Mouse (Mus musculus) kidney, adult 2 months (tissue): ENCODE data around the gene 0610010K14Rik. TPM values are rescaled to one million over a fixed set of nuclear protein-coding genes. Genes with fewer than 3 reads are reported as not detected.

Experiments used
- DNase-seq: peaks from one replicate; pipeline ENCODE4 v3.0.0; 2021
- H3K27ac ChIP-seq: fragments of 200-500 bp; 2 replicates; pipeline ENCODE4 v1.5.1; 2012; ENCODE audit warnings: low read depth, low read length, control low read depth, inconsistent platforms; ENCODE audit not compliant: insufficient read depth
- H3K27me3 ChIP-seq: fragments of 200-500 bp; replicated peaks from 2 replicates; pipeline ENCODE4 v1.6.1; 2012; ENCODE audit warnings: mild to moderate bottlenecking, moderate library complexity, low read length, inconsistent platforms; ENCODE audit not compliant: control insufficient read depth, insufficient read depth
- H3K36me3 ChIP-seq: fragments of 200-500 bp; 2 replicates; pipeline ENCODE4 v1.6.1; 2012; ENCODE audit warnings: mild to moderate bottlenecking, moderate library complexity, low read length, inconsistent platforms; ENCODE audit not compliant: control insufficient read depth, insufficient read depth
- H3K4me1 ChIP-seq: fragments of 200-500 bp; 2 replicates; pipeline ENCODE4 v1.6.1; 2011; ENCODE audit warnings: low read length; ENCODE audit not compliant: control insufficient read depth, insufficient read depth
- H3K4me3 ChIP-seq: fragments of 200-500 bp; 2 replicates; pipeline ENCODE4 v1.5.1; 2011; ENCODE audit warnings: mild to moderate bottlenecking, low read depth, low read length, control low read depth; ENCODE audit not compliant: insufficient read depth
- CTCF ChIP-seq: fragments of 200-500 bp; conservative IDR thresholded peaks from 2 replicates; pipeline ENCODE4 v1.5.1; 2011; ENCODE audit warnings: low read depth, mild to moderate bottlenecking, control low read depth, low read length, moderate library complexity, mixed read lengths; ENCODE audit not compliant: insufficient read depth, insufficient read length
- POLR2A ChIP-seq: fragments of 200-500 bp; IDR thresholded peaks from one replicate; pipeline ENCODE4 v1.6.1; 2011; ENCODE audit warnings: low read depth, low read length, control low read depth
- WGBS: fragments of 180-500 bp; shearing (Covaris S2); methylation state at CpG from one replicate; pipeline ENCODE4 v1.1.7; 2018; 5-methylcytosine and 5-hydroxymethylcytosine counted together
- polyA plus RNA-seq: library from polyadenylated mRNA; depleted of rRNA; stranded (reverse); fragments of >200 nt; gene quantifications from 2 replicates; pipeline ENCODE4 v1.2.3, GENCODE M21; 2012; rRNA removed

The 0610010K14Rik gene
- polyA plus RNA-seq, 1 experiment = 78.9 TPM

- peaks cover 12% of the 10 kb centered on the region; the same call in 1 of the 2 replicates for H3K4me1 ChIP-seq
- no peaks in the 10 kb centered on the region for H3K36me3 ChIP-seq
- TF ChIP-seq CTCF (no peak), POLR2A (no peak)
- no peaks in the 10 kb centered on the region for H3K27me3 ChIP-seq
- H3K4me3 ChIP-seq = no peak overlapping the region
- peak overlapping the region; percentile 62; the same call in 1 of the 2 replicates for H3K27ac ChIP-seq
- 37% methylated on average over 11 of the region's 11 CpGs for WGBS
- peak; percentile 78 for DNase-seq
Measured at GRCm38 (mm10) chr11:70193354-70194285, 44.1 kb downstream of the 0610010K14Rik start.

DNA sequence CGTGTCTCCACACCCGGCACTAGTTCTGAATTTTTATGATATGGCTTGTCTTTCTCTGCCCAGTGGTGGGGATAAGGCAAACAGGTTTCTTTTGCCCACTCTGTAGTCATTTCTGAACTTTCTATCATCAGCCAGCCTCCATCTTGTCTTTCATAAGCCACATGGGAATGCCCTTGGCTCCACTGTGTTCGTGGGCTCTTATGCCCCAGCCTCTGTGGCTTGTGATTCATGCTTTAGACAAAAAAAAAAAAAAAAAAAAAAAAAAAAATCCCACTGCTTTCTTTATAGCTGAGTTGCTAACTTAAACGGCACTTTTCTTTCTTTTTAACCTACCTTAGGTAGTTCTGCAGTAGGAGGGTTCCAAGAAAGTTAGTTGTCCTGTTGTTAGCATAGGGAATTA lies 45.6 kb downstream of the 0610010K14Rik start:
- no peak for TF ChIP-seq POLR2A
- TF ChIP-seq CTCF = no peak
- H3K27ac ChIP-seq = no peak overlapping the region
- no peaks in the 10 kb centered on the region for H3K36me3 ChIP-seq
- no peaks in the 10 kb centered on the region for H3K27me3 ChIP-seq
- H3K4me3 ChIP-seq = no peak overlapping the region
- no peak for DNase-seq
- peaks cover 12% of the 10 kb centered on the region; the same call in 1 of the 2 replicates for H3K4me1 ChIP-seq
- 86% methylated on average over 4 of the region's 4 CpGs for WGBS

DNA sequence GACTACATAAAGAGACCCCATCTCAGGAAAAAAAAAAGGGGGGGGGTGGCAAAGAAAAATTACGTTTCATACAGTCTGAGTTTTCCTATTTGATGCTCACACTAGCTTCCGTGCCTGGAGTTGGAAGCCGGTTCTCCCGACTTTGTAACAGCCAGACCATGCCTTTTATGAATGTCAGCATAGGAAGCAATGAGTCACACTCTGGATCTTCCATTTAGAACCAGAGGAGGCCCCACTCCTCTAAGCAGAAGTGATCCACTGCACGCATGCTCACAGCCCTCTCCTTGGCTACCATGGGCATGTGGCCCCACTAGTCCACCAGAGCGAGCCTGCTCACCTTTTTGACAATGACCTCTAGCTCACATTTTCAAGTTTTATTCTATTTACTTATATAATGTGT lies 46.5 kb downstream of the 0610010K14Rik start:
- DNase-seq = no peak
- Histone ChIP-seq H3K27ac (no peak overlapping the region), H3K4me1 (peaks cover 12% of the 10 kb centered on the region; the same call in 1 of the 2 replicates), H3K27me3 (no peaks in the 10 kb centered on the region), H3K4me3 (no peak overlapping the region), H3K36me3 (no peaks in the 10 kb centered on the region)
- TF ChIP-seq POLR2A (no peak), CTCF (no peak)
- 87% methylated on average over 6 of the region's 6 CpGs for WGBS

- WGBS = 69% methylated on average over 28 of the region's 28 CpGs
- no peaks in the 10 kb centered on the region for H3K36me3 ChIP-seq
- H3K4me1 ChIP-seq = peaks cover 12% of the 10 kb centered on the region; the same call in 1 of the 2 replicates
- no peaks in the 10 kb centered on the region for H3K27me3 ChIP-seq
- TF ChIP-seq CTCF (no peak), POLR2A (no peak)
- no peak overlapping the region for H3K4me3 ChIP-seq
- H3K27ac ChIP-seq = no peak overlapping the region
- DNase-seq = peak; percentile 42
Measured at GRCm38 (mm10) chr11:70189319-70190134, 48.2 kb downstream of the 0610010K14Rik start.

Other genes with a start within 250 kb of the 0610010K14Rik start
- gene Gabarap, start 246.8 kb downstream of the 0610010K14Rik start, polyA plus RNA-seq = 746 and 1,018 TPM in 2 replicates
- 16.0 and 21.4 TPM in 2 replicates for gene Phf23, start 242.1 kb downstream of the 0610010K14Rik start, polyA plus RNA-seq
- gene Dvl2, start 237.3 kb downstream of the 0610010K14Rik start, polyA plus RNA-seq = 8.5 and 9.6 TPM in 2 replicates
- 249 and 308 TPM in 2 replicates for gene Acadvl, start 222.5 kb downstream of the 0610010K14Rik start, polyA plus RNA-seq
- 8.1 and 8.3 TPM in 2 replicates for gene Dlg4, start 221.0 kb downstream of the 0610010K14Rik start, polyA plus RNA-seq
- gene Asgr1, start 183.8 kb downstream of the 0610010K14Rik start, polyA plus RNA-seq = 0.25 and 0.41 TPM in 2 replicates
- 0.27 and 0.41 TPM in 2 replicates for gene Asgr2, start 145.3 kb downstream of the 0610010K14Rik start, polyA plus RNA-seq
- gene Mgl2, start 107.6 kb downstream of the 0610010K14Rik start, polyA plus RNA-seq = 5.0 and 6.2 TPM in 2 replicates
- gene Clec10a, start 81.7 kb downstream of the 0610010K14Rik start, polyA plus RNA-seq = 3.1 and 4.0 TPM in 2 replicates
- gene Slc16a11, start 25.2 kb downstream of the 0610010K14Rik start, polyA plus RNA-seq = 36.4 and 56.5 TPM in 2 replicates
- gene Slc16a13, start 16.9 kb downstream of the 0610010K14Rik start, polyA plus RNA-seq = 44.0 and 48.8 TPM in 2 replicates
- 7.9 and 8.8 TPM in 2 replicates for gene Bcl6b, start 8.1 kb downstream of the 0610010K14Rik start, polyA plus RNA-seq
- gene Gm21988, start 1.9 kb upstream of the 0610010K14Rik start, polyA plus RNA-seq = 13.9 and 15.8 TPM in 2 replicates
- 457 and 485 TPM in 2 replicates for gene Rnasek, start 1.9 kb upstream of the 0610010K14Rik start, polyA plus RNA-seq
- gene Alox12, start 17.4 kb upstream of the 0610010K14Rik start, polyA plus RNA-seq = 5.8 and 6.0 TPM in 2 replicates
- 0.07 TPM in 1 of 2 replicates, not detected in the other for gene Alox12e, start 84.7 kb upstream of the 0610010K14Rik start, polyA plus RNA-seq
- gene Alox15, start 114.1 kb upstream of the 0610010K14Rik start, polyA plus RNA-seq = 0.16 and 0.72 TPM in 2 replicates
- gene Pelp1, start 172.1 kb upstream of the 0610010K14Rik start, polyA plus RNA-seq = 12.4 and 12.9 TPM in 2 replicates
- 30.2 and 33.7 TPM in 2 replicates for gene Arrb2, start 194.7 kb upstream of the 0610010K14Rik start, polyA plus RNA-seq
- 27.0 and 27.9 TPM in 2 replicates for gene Med11, start 214.0 kb upstream of the 0610010K14Rik start, polyA plus RNA-seq
- gene Zmynd15, start 221.5 kb upstream of the 0610010K14Rik start, polyA plus RNA-seq = 11.6 and 12.4 TPM in 2 replicates
- 99.3 and 103 TPM in 2 replicates for gene Cxcl16, start 222.1 kb upstream of the 0610010K14Rik start, polyA plus RNA-seq